Mouse (Mus musculus): ENCODE results near the gene BC030867. TPM values are rescaled to one million over a fixed set of nuclear protein-coding genes. Genes with fewer than 3 reads are reported as not detected.

BC030867 gene
- polyA plus RNA-seq, 1 experiment from 2014 or later = 23.5 TPM

DNA sequence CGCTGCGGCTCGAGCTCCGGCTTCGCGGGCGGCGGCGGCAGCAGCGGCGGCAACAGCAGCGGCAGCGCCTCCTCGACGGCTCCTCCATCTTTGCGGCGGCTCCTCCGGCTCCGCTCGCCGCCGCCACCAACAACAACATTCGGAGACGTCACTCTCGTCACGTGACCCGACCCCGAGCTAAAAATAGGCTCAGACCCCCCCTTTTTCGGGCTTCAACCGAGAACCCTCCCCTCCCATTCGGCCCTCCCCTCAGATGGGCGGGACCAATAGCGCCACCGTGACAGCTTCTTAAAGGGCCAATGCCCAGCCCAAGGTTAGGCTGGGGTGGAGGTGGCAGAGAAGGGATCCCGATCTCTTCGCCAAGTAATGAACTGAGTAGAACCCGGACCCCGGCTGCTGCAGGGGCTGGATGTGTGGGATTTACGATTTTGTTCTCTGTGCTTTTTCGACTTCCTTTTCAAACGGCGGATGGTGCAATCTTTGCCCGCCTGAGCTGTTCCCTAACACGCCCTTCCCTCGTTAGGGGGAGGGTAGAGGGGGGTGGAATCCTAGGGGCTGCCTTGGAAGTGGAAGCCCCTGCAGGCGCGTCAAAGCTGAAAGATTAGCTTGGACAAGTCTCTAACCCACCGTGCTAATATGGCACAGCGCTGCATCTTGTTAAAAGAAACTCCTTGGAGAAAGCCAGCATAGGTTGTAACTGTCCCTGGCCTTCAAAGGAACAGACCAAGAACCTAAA, 18.5 kb upstream of the BC030867 start, which contains the start of gene Hdac5:
Hdac5 (minus strand) TSS at position 161 of the 736 bp plus-strand sequence.
- WGBS = under 1% methylated on average over 49 of the region's 49 CpGs
- Histone ChIP-seq H3K9me3 (no peaks in the 10 kb centered on the region), H3K27ac (peak within 1 kb of the TSS; percentile 80), H3K4me3 (replicated peaks) (peak within 1 kb of the TSS; percentile 82), H3K9ac (replicated peaks) (peak within 1 kb of the TSS; percentile 81), H3K36me3 (no peaks in the 10 kb centered on the region), H3K27me3 (peaks cover 23% of the 10 kb centered on the region), H3K4me2 (peak within 1 kb of the TSS; percentile 84), H3K4me1 (replicated peaks) (peaks cover 43% of the 10 kb centered on the region)
- ATAC-seq (ENCODE audit: insufficient number of reproducible peaks, insufficient read depth, low FRiP score, low TSS enrichment, low read depth) = peak; percentile 86

DNA sequence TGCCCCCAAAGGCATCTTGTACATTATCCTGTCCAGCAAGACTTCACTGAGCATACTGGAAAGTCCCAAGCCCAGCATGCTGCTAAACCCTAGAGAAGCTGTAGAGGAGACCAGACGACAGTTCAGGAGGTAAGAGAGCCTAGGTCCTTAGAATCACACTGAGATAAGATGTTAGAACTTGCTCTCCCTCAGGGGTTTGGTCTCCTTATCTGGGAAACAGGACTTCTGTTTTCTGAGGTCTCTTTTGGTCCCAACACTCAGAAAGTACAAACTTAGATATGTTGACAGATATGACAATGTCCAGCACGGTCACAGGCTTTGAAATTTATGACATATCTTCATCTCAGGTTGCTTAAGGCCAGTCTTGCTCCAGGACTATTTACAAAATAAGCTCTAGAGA, 12.7 kb upstream of the BC030867 start:
- H3K36me3 ChIP-seq = no peaks in the 10 kb centered on the region
- H3K4me2 ChIP-seq = no peak overlapping the region
- no peaks in the 10 kb centered on the region for H3K27me3 ChIP-seq
- H3K9me3 ChIP-seq = no peaks in the 10 kb centered on the region
- H3K27ac ChIP-seq = no peak overlapping the region
- no peak overlapping the region for H3K9ac ChIP-seq (replicated peaks)
- ATAC-seq (ENCODE audit: insufficient number of reproducible peaks, insufficient read depth, low FRiP score, low TSS enrichment, low read depth) = no peak
- 62% methylated on average over 2 of the region's 2 CpGs for WGBS
- no peak overlapping the region for H3K4me3 ChIP-seq (replicated peaks)
- H3K4me1 ChIP-seq (replicated peaks) = no peaks in the 10 kb centered on the region

DNA sequence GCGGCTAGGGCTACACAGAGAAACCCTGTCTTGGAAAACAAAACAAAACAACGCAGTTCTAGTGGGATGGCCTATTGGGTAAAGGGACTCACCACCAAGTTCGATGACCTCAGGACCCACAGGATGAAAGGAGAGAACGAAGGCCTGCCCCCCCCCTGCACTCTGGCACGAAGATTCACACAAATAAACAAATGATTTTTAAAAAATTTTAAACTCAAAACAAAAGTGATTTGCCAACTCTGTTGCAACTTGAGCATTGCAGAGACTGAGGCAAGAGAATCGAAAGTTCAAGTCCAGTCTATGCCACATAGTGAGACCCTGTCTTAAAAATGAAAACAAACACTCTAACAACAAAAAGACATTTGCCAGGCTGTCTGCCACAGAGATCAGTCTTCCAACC, 8.0 kb upstream of the BC030867 start:
- H3K9ac ChIP-seq (replicated peaks) = no peak overlapping the region
- 90% methylated on average over 6 of the region's 6 CpGs for WGBS

DNA sequence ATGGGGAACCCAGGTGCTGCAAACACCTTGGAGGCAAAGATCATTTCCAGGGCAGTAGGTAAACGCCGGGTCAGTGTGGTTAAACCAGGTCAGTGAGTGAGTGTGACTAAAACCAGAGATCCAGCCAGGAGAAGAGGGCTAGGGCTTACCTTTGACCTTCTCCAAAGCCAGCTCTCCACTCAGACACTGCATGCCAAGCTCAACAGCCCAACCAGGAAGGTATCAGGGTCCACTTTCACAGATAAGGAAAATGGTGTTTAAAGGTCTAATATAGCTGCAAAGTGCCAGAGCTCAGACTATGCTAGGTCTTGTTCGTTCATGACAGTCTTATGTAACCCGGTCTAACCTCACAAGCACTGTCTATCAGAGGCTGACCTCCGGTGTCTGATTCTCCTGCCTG, 7.4 kb upstream of the BC030867 start:
- Histone ChIP-seq H3K36me3 (no peaks in the 10 kb centered on the region), H3K27me3 (no peaks in the 10 kb centered on the region; the same call in 1 of the 2 replicates), H3K9me3 (no peaks in the 10 kb centered on the region), H3K4me2 (no peak overlapping the region), H3K4me3 (replicated peaks) (no peak overlapping the region), H3K27ac (no peak overlapping the region), H3K9ac (replicated peaks) (no peak overlapping the region), H3K4me1 (replicated peaks) (peaks cover 16% of the 10 kb centered on the region)
- 87% methylated on average over 5 of the region's 5 CpGs for whole genome bisulfite sequencing
- no peak for ATAC-seq (ENCODE audit: insufficient number of reproducible peaks, insufficient read depth, low FRiP score, low TSS enrichment, low read depth)

More for the DNA sequence above, 8.0 kb upstream of the BC030867 start:
- Histone ChIP-seq H3K4me1 (replicated peaks) (peaks cover 12% of the 10 kb centered on the region), H3K27ac (no peak overlapping the region), H3K27me3 (no peaks in the 10 kb centered on the region; the same call in 1 of the 2 replicates), H3K4me2 (no peak overlapping the region), H3K36me3 (no peaks in the 10 kb centered on the region), H3K4me3 (replicated peaks) (no peak overlapping the region), H3K9me3 (no peaks in the 10 kb centered on the region)
- no peak for ATAC-seq (ENCODE audit: insufficient number of reproducible peaks, insufficient read depth, low FRiP score, low TSS enrichment, low read depth)

DNA sequence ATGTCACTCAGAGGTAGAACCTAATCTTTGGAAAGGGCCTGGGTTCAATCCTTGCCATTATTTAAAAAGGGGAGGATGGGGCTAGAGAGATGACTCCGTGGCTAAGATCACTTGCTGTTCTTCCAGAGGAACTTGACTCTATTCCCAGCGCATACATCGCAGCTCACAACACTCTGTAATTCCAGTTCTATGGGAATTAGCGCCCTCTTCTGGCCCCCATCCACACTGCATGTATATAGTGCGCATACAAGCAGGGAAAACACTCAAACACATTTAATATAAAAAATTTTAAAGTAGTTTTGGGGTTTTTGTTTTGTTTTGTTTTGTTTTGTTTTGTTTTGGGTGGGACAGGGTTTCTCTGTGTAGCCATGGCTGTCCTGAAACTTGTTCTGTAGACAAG, 6.8 kb upstream of the BC030867 start:
- no peaks in the 10 kb centered on the region for H3K36me3 ChIP-seq
- 54% methylated on average over 5 of the region's 5 CpGs for WGBS

DNA sequence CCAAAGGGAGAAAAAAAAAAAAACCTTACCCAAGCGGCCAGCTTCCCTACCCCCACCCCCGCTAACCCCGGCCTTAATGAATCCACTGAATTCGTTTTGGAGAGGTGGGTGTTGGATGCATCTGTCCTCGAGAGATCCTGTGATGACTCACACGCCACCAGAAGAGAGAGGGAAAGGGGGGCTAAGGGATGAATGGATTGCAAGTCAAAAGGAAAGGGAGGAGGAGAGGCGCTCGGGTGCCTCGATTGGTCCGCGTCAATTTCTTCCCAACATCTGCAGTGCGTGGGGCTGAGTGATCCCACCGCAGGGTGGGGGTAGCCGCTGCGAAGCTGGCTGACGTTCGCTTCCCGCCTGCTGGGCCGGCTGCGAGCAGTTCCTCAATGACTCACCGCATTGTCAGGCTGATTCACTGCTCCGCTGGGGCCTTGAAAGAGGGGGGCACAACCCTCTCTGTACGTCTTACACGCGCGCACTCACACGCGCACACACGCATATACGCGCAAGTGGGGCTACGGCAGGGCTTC, 3.7 kb upstream of the BC030867 start:
- H3K36me3 ChIP-seq = no peaks in the 10 kb centered on the region
- no peaks in the 10 kb centered on the region for H3K9me3 ChIP-seq
- peak; percentile 13; the same call in 1 of the 2 replicates for ATAC-seq (ENCODE audit: insufficient number of reproducible peaks, insufficient read depth, low FRiP score, low TSS enrichment, low read depth)
- WGBS = 2% methylated on average over 32 of the region's 32 CpGs
- H3K4me1 ChIP-seq (replicated peaks) = peaks cover 25% of the 10 kb centered on the region
- H3K4me3 ChIP-seq (replicated peaks) = peak overlapping the region; percentile 37
- H3K27ac ChIP-seq = peak overlapping the region; percentile 56; the same call in 1 of the 2 replicates
- peak overlapping the region; percentile 56 for H3K9ac ChIP-seq (replicated peaks)
- no peaks in the 10 kb centered on the region; the same call in 1 of the 2 replicates for H3K27me3 ChIP-seq
- H3K4me2 ChIP-seq = peak overlapping the region; percentile 81

More for the DNA sequence above, 6.8 kb upstream of the BC030867 start:
- no peaks in the 10 kb centered on the region for H3K9me3 ChIP-seq
- peaks cover 16% of the 10 kb centered on the region for H3K4me1 ChIP-seq (replicated peaks)
- H3K27ac ChIP-seq = no peak overlapping the region
- no peaks in the 10 kb centered on the region; the same call in 1 of the 2 replicates for H3K27me3 ChIP-seq
- no peak overlapping the region for H3K4me2 ChIP-seq
- ATAC-seq (ENCODE audit: insufficient number of reproducible peaks, insufficient read depth, low FRiP score, low TSS enrichment, low read depth) = no peak
- H3K9ac ChIP-seq (replicated peaks) = no peak overlapping the region
- no peak overlapping the region for H3K4me3 ChIP-seq (replicated peaks)

DNA sequence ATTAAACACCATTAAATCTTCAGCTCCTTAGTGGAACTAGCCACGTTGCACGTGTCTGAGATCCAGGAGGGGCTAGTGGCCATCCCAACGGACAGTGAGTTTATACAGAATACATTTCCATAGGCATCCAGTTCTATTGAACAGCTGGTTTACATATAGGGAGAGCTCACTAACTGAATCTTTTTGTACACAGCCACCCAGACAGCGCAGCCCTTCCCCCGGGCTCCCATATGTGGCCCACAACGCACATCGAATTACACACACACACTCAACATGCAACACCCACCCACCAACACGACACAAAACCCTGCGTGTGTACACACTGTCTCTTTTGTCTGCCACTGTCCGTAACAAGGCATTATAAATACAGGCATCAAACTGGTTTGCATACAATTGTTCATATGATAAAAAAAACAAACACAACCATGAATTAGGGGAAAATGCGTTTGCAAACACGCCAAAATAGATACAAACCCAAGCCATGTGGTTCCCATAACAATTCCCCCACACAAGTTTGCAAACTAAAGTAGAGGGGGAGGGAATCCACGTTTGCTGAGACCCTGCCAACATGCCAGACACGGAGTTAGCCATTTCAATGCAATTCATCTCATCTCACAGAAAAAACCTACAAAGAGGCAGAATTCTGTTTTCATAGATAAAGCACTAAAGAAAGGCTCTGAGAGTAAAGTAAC, 3.0 kb upstream of the BC030867 start:
- peak overlapping the region; percentile 56; the same call in 1 of the 2 replicates for H3K9ac ChIP-seq (replicated peaks)
- ATAC-seq (ENCODE audit: insufficient number of reproducible peaks, insufficient read depth, low FRiP score, low TSS enrichment, low read depth) = no peak

DNA sequence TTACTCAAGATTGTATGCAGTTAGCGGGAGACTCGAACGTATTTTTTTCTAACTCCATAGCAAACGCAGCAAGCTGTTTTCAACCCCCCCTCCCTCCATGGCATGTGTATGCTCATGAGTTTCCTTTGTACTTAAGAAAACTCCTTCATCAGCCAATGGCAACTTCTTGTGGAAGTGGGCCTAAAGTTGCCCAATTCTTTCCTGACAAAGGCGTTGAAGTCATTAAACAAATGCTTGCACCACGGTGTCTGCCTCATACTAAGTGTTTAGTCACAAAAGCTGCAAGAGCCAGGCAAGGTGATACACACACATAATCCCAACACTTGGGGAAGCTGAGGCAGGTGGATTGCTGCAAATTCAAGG, 2.4 kb upstream of the BC030867 start:
- no peak overlapping the region for H3K4me2 ChIP-seq
- peaks cover 6% of the 10 kb centered on the region; the same call in 1 of the 2 replicates for H3K36me3 ChIP-seq
- H3K9ac ChIP-seq (replicated peaks) = no peak overlapping the region
- no peaks in the 10 kb centered on the region for H3K9me3 ChIP-seq
- ATAC-seq (ENCODE audit: insufficient number of reproducible peaks, insufficient read depth, low FRiP score, low TSS enrichment, low read depth) = no peak
- 85% methylated on average over 6 of the region's 6 CpGs for WGBS
- H3K27me3 ChIP-seq = no peaks in the 10 kb centered on the region; the same call in 1 of the 2 replicates
- H3K27ac ChIP-seq = no peak overlapping the region
- no peak overlapping the region for H3K4me3 ChIP-seq (replicated peaks)
- H3K4me1 ChIP-seq (replicated peaks) = peaks cover 25% of the 10 kb centered on the region

More for the DNA sequence above, 3.0 kb upstream of the BC030867 start:
- Histone ChIP-seq H3K4me2 (peak overlapping the region; percentile 81), H3K27ac (peak overlapping the region; percentile 56; the same call in 1 of the 2 replicates), H3K4me1 (replicated peaks) (peaks cover 25% of the 10 kb centered on the region), H3K27me3 (no peaks in the 10 kb centered on the region; the same call in 1 of the 2 replicates), H3K36me3 (peaks cover under 1% of the 10 kb centered on the region; the same call in 1 of the 2 replicates), H3K4me3 (replicated peaks) (peak overlapping the region; percentile 37), H3K9me3 (no peaks in the 10 kb centered on the region)
- 48% methylated on average over 14 of the region's 14 CpGs for WGBS

DNA sequence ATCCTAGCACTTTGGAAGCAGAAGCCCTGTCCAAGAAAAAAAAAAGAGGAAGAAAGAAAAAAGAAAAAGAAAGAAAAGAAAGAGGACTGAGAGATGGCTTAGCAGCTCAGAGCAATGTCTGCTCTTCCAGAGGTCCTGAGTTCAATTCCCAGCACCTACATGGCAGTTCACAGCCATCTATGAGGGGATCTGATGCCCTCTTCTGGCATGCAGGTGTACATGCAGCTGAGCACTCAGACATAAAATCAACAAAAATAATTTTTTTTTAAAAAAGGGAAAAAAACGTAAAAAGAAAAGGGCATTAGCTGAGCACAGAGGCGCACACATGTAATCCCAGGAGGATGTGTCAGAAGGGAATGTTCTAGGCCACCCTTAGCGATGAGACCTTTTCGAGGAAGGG, 1.8 kb upstream of the BC030867 start:
- H3K27me3 ChIP-seq = no peaks in the 10 kb centered on the region; the same call in 1 of the 2 replicates
- H3K4me3 ChIP-seq (replicated peaks) = no peak overlapping the region
- WGBS = 89% methylated on average over 4 of the region's 4 CpGs
- no peak overlapping the region for H3K9ac ChIP-seq (replicated peaks)
- ATAC-seq (ENCODE audit: insufficient number of reproducible peaks, insufficient read depth, low FRiP score, low TSS enrichment, low read depth) = no peak
- H3K4me2 ChIP-seq = no peak overlapping the region
- no peaks in the 10 kb centered on the region for H3K9me3 ChIP-seq
- H3K4me1 ChIP-seq (replicated peaks) = peaks cover 25% of the 10 kb centered on the region
- H3K27ac ChIP-seq = no peak overlapping the region
- peaks cover 11% of the 10 kb centered on the region; the same call in 1 of the 2 replicates for H3K36me3 ChIP-seq

DNA sequence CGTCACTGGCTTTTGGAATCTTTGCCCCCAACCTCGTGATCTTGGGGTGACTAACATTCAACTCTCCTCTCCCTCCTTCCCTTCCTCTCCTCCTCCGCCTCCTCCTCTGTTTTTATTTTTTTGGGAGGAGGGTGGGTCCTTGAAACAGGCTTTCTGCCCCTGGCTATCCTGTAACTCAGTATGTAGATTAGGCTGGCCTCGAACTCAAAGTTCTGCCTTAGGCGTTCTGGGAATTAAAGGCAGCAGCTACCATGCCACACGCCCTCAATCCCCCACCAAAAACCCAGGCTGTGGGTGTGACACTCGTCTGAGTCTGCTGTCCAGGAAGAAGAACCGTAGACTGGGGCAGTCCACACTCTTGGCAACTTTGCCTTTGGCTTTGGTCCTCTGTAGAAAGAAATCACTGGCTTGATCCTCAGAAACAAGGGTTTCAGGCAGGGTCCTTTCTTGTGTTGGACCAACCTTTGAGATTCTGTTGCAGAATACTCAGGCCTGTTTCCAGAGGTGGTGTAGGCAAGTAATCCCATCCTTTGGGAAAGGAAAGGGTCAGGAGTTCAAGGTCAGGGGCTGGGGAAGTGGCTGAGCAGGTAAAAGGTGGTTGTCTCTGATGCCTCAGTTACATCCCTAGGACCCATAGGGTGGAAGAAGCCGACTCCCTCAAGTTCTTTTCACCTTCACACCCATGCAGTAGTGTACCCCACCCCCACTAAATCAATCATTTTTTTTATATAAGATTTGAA, 839 bp downstream of the BC030867 start:
- peaks cover 20% of the 10 kb centered on the region for H3K36me3 ChIP-seq
- no peak for ATAC-seq (ENCODE audit: insufficient number of reproducible peaks, insufficient read depth, low FRiP score, low TSS enrichment, low read depth)
- H3K4me2 ChIP-seq = peak overlapping the region; percentile 89
- WGBS = 14% methylated on average over 9 of the region's 9 CpGs
- peak overlapping the region; percentile 79 for H3K4me3 ChIP-seq (replicated peaks)
- H3K9ac ChIP-seq (replicated peaks) = peak overlapping the region; percentile 66
- peaks cover 24% of the 10 kb centered on the region for H3K4me1 ChIP-seq (replicated peaks)
- H3K27ac ChIP-seq = peak overlapping the region; percentile 67
- no peaks in the 10 kb centered on the region; the same call in 1 of the 2 replicates for H3K27me3 ChIP-seq
- H3K9me3 ChIP-seq = no peaks in the 10 kb centered on the region
